Mouse (Mus musculus): ENCODE data around the gene Pgm2l1.

The Pgm2l1 gene

GRCm38 (mm10) chr7:100293546-100293945 is 66.4 kb downstream of the Pgm2l1 start:
- DNase-seq (ENCODE audit: low read depth, low spot score), result no peak

GRCm38 (mm10) chr7:100295745-100296144 is 68.6 kb downstream of the Pgm2l1 start:
- no peak for DNase-seq (ENCODE audit: low read depth, low spot score)

GRCm38 (mm10) chr7:100296699-100297098 is 69.5 kb downstream of the Pgm2l1 start:
- no peak for DNase-seq (ENCODE audit: low read depth, low spot score)

GRCm38 (mm10) chr7:100298861-100299510 is 71.8 kb downstream of the Pgm2l1 start:
- DNase-seq (ENCODE audit: low read depth, low spot score), result no peak

- DNase-seq (ENCODE audit: low read depth, low spot score), result no peak
Observed at GRCm38 (mm10) chr7:100301390-100301789, 74.2 kb downstream of the Pgm2l1 start.

GRCm38 (mm10) chr7:100302316-100302715 is 75.1 kb downstream of the Pgm2l1 start:
- no peak for DNase-seq (ENCODE audit: low read depth, low spot score)

GRCm38 (mm10) chr7:100305894-100306293 is 78.7 kb downstream of the Pgm2l1 start:
- DNase-seq (ENCODE audit: low read depth, low spot score), result no peak

GRCm38 (mm10) chr7:100307872-100308653 is 80.9 kb downstream of the Pgm2l1 start:
- DNase-seq (ENCODE audit: low read depth, low spot score), result no peak

GRCm38 (mm10) chr7:100309216-100309615 is 82.0 kb downstream of the Pgm2l1 start:
- DNase-seq (ENCODE audit: low read depth, low spot score), result no peak

GRCm38 (mm10) chr7:100309679-100310078 is 82.5 kb downstream of the Pgm2l1 start:
- DNase-seq (ENCODE audit: low read depth, low spot score), result no peak

- no peak for DNase-seq (ENCODE audit: low read depth, low spot score)
Observed at GRCm38 (mm10) chr7:100310290-100310689, 83.1 kb downstream of the Pgm2l1 start.

GRCm38 (mm10) chr7:100312716-100313115 is 85.5 kb downstream of the Pgm2l1 start:
- DNase-seq (ENCODE audit: low read depth, low spot score), result no peak

GRCm38 (mm10) chr7:100316924-100317323 is 89.7 kb downstream of the Pgm2l1 start:
- no peak for DNase-seq (ENCODE audit: low read depth, low spot score)

GRCm38 (mm10) chr7:100317534-100317933 is 90.3 kb downstream of the Pgm2l1 start:
- no peak for DNase-seq (ENCODE audit: low read depth, low spot score)

GRCm38 (mm10) chr7:100323721-100324120 is 96.5 kb downstream of the Pgm2l1 start:
- no peak for DNase-seq (ENCODE audit: low read depth, low spot score)

- peak; percentile 44 for DNase-seq (ENCODE audit: low read depth, low spot score)
Observed at GRCm38 (mm10) chr7:100325482-100325881, 98.3 kb downstream of the Pgm2l1 start.

- no peak for DNase-seq (ENCODE audit: low read depth, low spot score)
Observed at GRCm38 (mm10) chr7:100327514-100327913, 100.3 kb downstream of the Pgm2l1 start.

Data from ZHBTc4 (cell line).